In the genomic region with DNA sequence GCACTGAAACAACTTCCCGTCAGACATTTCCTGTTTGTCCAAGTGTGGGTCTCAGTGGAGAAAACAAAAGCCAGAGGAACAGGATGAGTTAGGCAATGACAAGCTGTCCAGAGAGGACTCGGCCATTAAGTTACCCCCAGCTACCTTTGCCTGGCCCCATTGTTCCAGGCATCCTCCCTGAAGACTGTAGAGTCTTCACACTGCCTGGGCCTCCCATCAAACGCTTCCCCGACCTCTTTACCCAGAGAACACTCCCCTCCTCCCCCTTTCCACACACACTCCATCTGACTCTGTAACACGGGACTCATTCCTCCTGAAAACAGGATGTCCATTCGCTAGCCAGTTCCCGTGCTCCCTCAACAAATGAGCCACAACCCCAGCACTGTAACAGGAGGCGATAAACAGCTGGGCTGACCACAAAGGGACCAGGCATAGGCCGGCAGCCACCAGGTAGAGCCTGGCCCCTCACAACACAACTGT, we compare ENCODE assay signal across 10 mouse cellular contexts.
DNase-seq lines count a peak whose midpoint lies in the region; ATAC-seq lines count a peak whose summit lies in the region.
"Had no signal": no experiment of that assay in that cellular context is flagged by ENCODE, and none has a peak within 500 bp of the region (broad histone marks: within the 10 kb centered on the region; RNA-seq: fewer than 3 reads in every experiment).

No protein-coding gene starts in this region.

- peak overlapping the region; percentile 47; the same call in 1 of the 2 replicates for H3K27ac ChIP-seq in limb, embryonic 15.5 days

- H3K4me2 ChIP-seq in limb, embryonic 15.5 days = no peak overlapping the region

- H3K9ac ChIP-seq in limb, embryonic 15.5 days = no peak overlapping the region

- H3K36me3 ChIP-seq in limb, embryonic 15.5 days = 0 out of 2 replicates have a peak, but pooled peaks cover 2% of the 10 kb centered on the region

- H3K27me3 ChIP-seq in limb, embryonic 15.5 days = no peaks in the 10 kb centered on the region
- H3K27me3 ChIP-seq: Patski had no signal

- DNase-seq in retina, postnatal 1 day = peak; percentile 13
- DNase-seq in retina, embryonic 14.5 days (ENCODE audit: low spot score) = no peak
- DNase-seq in heart, postnatal 4 days = peak; percentile 27
- DNase-seq in yolk sac, embryonic 10.5 days (ENCODE audit: low spot score) = peak; percentile 8
- DNase-seq in cerebellum, adult 9-11 months = no peak
- no peak for DNase-seq in frontal cortex, postnatal 14 days (ENCODE audit: low spot score in 2 of 2)
- no peak for DNase-seq in c-Kit-positive CD71-positive TER-119-positive erythroid progenitor cells, embryonic 14.5 days (ENCODE audit: low spot score)
- DNase-seq: thymus, postnatal 4 days had no signal

- peaks cover 6% of the 10 kb centered on the region; the same call in 1 of the 2 replicates for H3K4me1 ChIP-seq in limb, embryonic 15.5 days

- WGBS in limb, embryonic 15.5 days = 42% methylated on average over 9 of the region's 9 CpGs

- no peak overlapping the region for H3K4me3 ChIP-seq in limb, embryonic 15.5 days

- H3K9me3 ChIP-seq in limb, embryonic 15.5 days = no peaks in the 10 kb centered on the region

- peak; percentile 67; the same call in 1 of the 2 replicates for ATAC-seq in limb, embryonic 15.5 days (ENCODE audit: insufficient number of reproducible peaks, low FRiP score, low TSS enrichment, low read depth)
- ATAC-seq: Patski had no signal

Comparison
In these comparisons a context has a peak if more than half of its experiments do, and no peak if none do; other contexts are left out.
1. DNase-seq: peak in retina, postnatal 1 day (single experiment), heart, postnatal 4 days (single experiment) and yolk sac, embryonic 10.5 days (single experiment); none in retina, embryonic 14.5 days (single experiment), cerebellum, adult 9-11 months (single experiment), frontal cortex, postnatal 14 days (0 of 2) and c-Kit-positive CD71-positive TER-119-positive erythroid progenitor cells, embryonic 14.5 days (single experiment).